Comparison of ENCODE assay signal across 11 mouse cellular contexts in the genomic region with DNA sequence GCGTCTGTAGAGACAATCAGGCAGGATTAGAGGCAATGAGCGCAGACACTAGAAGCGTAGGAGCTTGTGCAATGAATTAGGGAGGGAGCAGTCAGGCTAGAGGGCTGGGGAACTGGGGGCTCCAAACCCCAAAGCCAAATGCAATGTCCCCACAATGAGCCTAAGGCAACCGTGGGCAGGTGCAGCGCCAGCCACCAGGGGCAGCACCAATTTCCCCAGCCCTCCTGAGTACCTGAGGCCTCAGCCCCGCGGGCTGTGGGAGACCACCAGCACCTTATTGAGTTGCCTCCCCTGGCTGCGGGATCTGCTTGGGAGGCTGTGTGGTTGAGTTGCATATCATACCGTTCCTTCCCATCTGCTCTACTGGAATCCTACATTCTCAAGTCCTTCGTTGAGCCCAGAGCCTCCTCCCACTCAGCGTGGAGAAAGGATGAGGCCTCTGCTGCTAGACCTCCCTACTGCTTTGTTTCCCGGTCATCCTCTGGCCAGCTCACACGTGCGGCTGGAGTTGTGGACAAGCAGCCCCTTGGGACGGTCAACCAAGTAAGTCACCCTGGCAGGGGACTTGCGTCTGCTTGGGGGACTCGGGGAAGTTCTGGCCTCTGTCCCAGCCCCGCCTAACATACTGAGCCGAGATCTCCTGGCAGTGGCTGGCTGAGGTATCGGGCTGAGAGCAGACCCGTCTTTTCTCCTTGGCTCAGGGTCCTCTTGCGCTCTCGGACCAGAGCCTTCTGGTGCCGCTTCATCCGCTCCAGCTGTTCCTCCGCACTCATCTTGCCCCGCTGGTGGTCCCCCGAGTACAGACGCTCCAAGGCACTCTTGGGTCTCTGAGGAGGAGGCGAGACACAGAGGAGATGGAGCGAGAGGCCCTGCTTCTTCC. TPM values are rescaled to one million over a fixed set of nuclear protein-coding genes. Genes with fewer than 3 reads are reported as not detected.
DNase-seq lines count a peak whose midpoint lies in the region; ATAC-seq and TF ChIP-seq lines count a peak whose summit lies in the region.
"Had no signal": no experiment of that assay in that cellular context is flagged by ENCODE, and none has a peak within 500 bp of the region (broad histone marks: within the 10 kb centered on the region; RNA-seq: fewer than 3 reads in every experiment).

No protein-coding gene starts in this region.

- 63% methylated on average over 31 of the region's 31 CpGs for WGBS in heart, postnatal 0 days

- H3K9ac ChIP-seq in heart, postnatal 0 days (replicated peaks; ENCODE audit: low read depth, low read length), result no peak overlapping the region

- peaks cover 97% of the 10 kb centered on the region for H3K36me3 ChIP-seq in E14TG2a.4 (ENCODE audit: insufficient read depth, low read length)
- H3K36me3 ChIP-seq in heart, postnatal 0 days (replicated peaks; ENCODE audit: control insufficient read depth, insufficient read depth, low read length), result peaks cover 28% of the 10 kb centered on the region

- DNase-seq in gastrocnemius, adult 2 months, result peak; percentile 42
- no peak for DNase-seq in gastrocnemius, adult 18-20 months (ENCODE audit: low spot score)
- DNase-seq in left cerebral cortex, postnatal 36 days (ENCODE audit: low spot score in 2 of 2), result peak; percentile 16 to 34
- DNase-seq in left cerebral cortex, adult 11 months (ENCODE audit: low spot score), result no peak
- no peak for DNase-seq in heart, postnatal 0 days (ENCODE audit: low spot score)
- DNase-seq in adipocyte (ENCODE audit: low spot score), result no peak
- no peak for DNase-seq in right cerebral cortex, postnatal 10 days (ENCODE audit: low spot score in 2 of 2)
- DNase-seq: gastrocnemius, postnatal 25 days had no signal

- H3K9me3 ChIP-seq in E14TG2a.4 (ENCODE audit: low read length), result no peaks in the 10 kb centered on the region
- no peaks in the 10 kb centered on the region for H3K9me3 ChIP-seq in heart, postnatal 0 days (replicated peaks; ENCODE audit: control insufficient read depth, low read length)

- H3K4me3 ChIP-seq in gastrocnemius, adult 2 months, result peak overlapping the region; percentile 3; the same call in 1 of the 2 replicates
- peak overlapping the region; percentile 5 for H3K4me3 ChIP-seq in E14TG2a.4 (replicated peaks; ENCODE audit: low read length)
- H3K4me3 ChIP-seq in heart, postnatal 0 days (ENCODE audit: low read depth, low read length), result no peak overlapping the region
- H3K4me3 ChIP-seq: myocyte had no signal

- H3K4me2 ChIP-seq in heart, postnatal 0 days (ENCODE audit: low read depth, low read length), result 0 out of 2 replicates have a peak overlapping the region, but pooled peaks have one; percentile 9

- TF ChIP-seq EP300 in heart, postnatal 0 days (IDR thresholded peaks at IDR 0.05; ENCODE audit: low read depth), result no peak

- TF ChIP-seq CTCF in gastrocnemius, adult 2 months (IDR thresholded peaks at IDR 0.05), result peak; percentile 14
- peak; percentile 35 for TF ChIP-seq CTCF in E14TG2a.4 (conservative IDR thresholded peaks at IDR 0.05; ENCODE audit: low read length)
- peak; percentile 25 for TF ChIP-seq CTCF in heart, postnatal 0 days (IDR thresholded peaks at IDR 0.05; ENCODE audit: low read depth)

- intact Hi-C loops in gastrocnemius, adult 2 months (cut with DNase I), result loop anchor here (5.0 kb wide), 1 partner anchor 63 kb away; no protein-coding TSS in a partner anchor
- intact Hi-C loops in left cerebral cortex, postnatal 36 days (cut with DNase I), result loop anchor here (10.0 kb wide), 1 partner anchor 190 kb away; no protein-coding TSS in a partner anchor

- peaks cover 53% of the 10 kb centered on the region for H3K4me1 ChIP-seq in E14TG2a.4 (replicated peaks; ENCODE audit: low read depth, low read length)
- H3K4me1 ChIP-seq in heart, postnatal 0 days (ENCODE audit: control insufficient read depth, insufficient read depth), result 0 out of 2 replicates have a peak, but pooled peaks cover 7% of the 10 kb centered on the region

- H3K27ac ChIP-seq in gastrocnemius, adult 2 months, result no peak overlapping the region
- H3K27ac ChIP-seq in heart, postnatal 0 days (ENCODE audit: low read depth), result no peak overlapping the region
- H3K27ac ChIP-seq: macrophage had no signal

- H3K27me3 ChIP-seq in E14TG2a.4 (ENCODE audit: insufficient read depth, low read length), result no peaks in the 10 kb centered on the region
- H3K27me3 ChIP-seq in heart, postnatal 0 days (ENCODE audit: control insufficient read depth, insufficient read depth, low read length), result no peaks in the 10 kb centered on the region

- ATAC-seq in heart, postnatal 0 days (ENCODE audit: insufficient read depth, low read depth), result no peak

RNA-seq across cellular contexts. Expression of a gene that starts 50.2 kb away (rescaled TPM):
- 1 to 10 TPM; 1.6 to 2.3 TPM for total RNA-seq in gastrocnemius, adult 2 months (2021)
- total RNA-seq in gastrocnemius, adult 18-20 months (2021), result 1 to 10 TPM; 1.5 to 1.9 TPM
- 1 to 10 TPM; 2.6 to 4.7 TPM for total RNA-seq in left cerebral cortex, postnatal 36 days (2021)
- total RNA-seq in heart, postnatal 0 days (2014; rRNA removed; ENCODE audit: low replicate concordance), result 0.12 and 0.19 TPM in 2 replicates
- polyA plus RNA-seq in heart, postnatal 0 days (2015; fragmentation: Nextera tagmentation; extraction: Ambion mirVana), result 0.16 and 0.25 TPM in 2 replicates

Comparison
In these comparisons a context has a peak if more than half of its experiments do, and no peak if none do; other contexts are left out.
1. DNase-seq: peak in gastrocnemius, adult 2 months (single experiment) and left cerebral cortex, postnatal 36 days (2 of 2); none in gastrocnemius, adult 18-20 months (single experiment), left cerebral cortex, adult 11 months (single experiment), heart, postnatal 0 days (single experiment), adipocyte (single experiment) and right cerebral cortex, postnatal 10 days (0 of 2).
2. Peak in every context shown above with its lines, with median percentiles within 50 percentile points of each other: CTCF ChIP-seq.